Mouse (Mus musculus): ENCODE measurements at regions not wholly inside any gene's neighbourhood (a gene's known extent, or its start where the extent isn't known, plus 50 kb on each side); places are given as distances from the start of the nearest gene placed in this dataset.
"Not testable (repeated sequence)": the region's sequence is repeated elsewhere in the genome, so short reads cannot be mapped to it uniquely, and the experiment has no call there.

GRCm38 (mm10) chr8:116046859-116047258 lies 339.3 kb upstream of the Maf start:
- no peak for DNase-seq (ENCODE audit: low spot score in 2 of 2)

DNA sequence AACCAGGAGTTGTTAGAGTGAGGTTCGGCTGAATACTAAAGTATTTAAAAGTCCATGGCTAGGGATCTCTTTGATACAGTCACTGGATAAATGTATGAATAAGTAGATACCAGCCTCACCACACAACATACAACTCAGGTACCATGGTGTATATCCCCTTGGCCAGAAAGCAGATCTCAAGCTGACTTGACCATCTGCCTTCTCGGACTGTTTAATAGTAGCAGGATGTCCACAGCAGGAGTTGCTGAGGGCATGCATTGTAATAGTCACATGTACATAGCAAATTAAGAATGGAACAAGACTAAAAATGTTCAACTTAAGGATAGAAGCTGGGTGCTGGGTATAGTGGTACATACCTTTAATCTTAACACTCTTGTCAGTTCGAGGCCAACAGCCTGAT lies 337.9 kb upstream of the Maf start:
- DNase-seq (ENCODE audit: low spot score in 2 of 2), result no peak

- DNase-seq (ENCODE audit: low spot score in 2 of 2), result no peak
These were observed 335.8 kb upstream of the Maf start for GRCm38 (mm10) chr8:116043381-116043780.

- DNase-seq (ENCODE audit: low spot score in 2 of 2), result no peak
These were observed 323.4 kb upstream of the Maf start for GRCm38 (mm10) chr8:116030966-116031365.

DNA sequence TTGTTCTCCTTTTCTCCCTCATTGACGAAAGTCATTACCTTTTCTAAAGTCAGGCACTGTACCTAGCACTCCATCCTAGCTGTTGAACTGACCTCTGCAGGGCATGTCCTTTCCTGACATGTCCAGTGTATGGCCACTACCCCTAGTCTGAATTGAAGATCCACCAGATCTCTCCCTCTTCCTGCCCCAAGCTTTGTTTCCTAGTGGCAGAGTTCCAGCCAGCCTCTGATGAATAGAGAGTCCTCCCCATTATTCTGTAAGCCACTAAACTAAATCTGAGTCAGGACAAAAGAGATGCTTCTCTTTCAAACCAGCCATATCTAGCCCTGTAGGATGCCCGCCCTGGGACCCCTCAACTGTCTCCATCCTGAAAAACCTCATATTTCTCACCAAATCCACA lies 317.7 kb upstream of the Maf start:
- no peak for DNase-seq (ENCODE audit: low spot score in 2 of 2)

- no peak for DNase-seq (ENCODE audit: low spot score in 2 of 2)
These were observed 317.2 kb upstream of the Maf start for GRCm38 (mm10) chr8:116024811-116025210.

GRCm38 (mm10) chr8:116021691-116022090 lies 314.1 kb upstream of the Maf start:
- no peak for DNase-seq (ENCODE audit: low spot score in 2 of 2)

DNA sequence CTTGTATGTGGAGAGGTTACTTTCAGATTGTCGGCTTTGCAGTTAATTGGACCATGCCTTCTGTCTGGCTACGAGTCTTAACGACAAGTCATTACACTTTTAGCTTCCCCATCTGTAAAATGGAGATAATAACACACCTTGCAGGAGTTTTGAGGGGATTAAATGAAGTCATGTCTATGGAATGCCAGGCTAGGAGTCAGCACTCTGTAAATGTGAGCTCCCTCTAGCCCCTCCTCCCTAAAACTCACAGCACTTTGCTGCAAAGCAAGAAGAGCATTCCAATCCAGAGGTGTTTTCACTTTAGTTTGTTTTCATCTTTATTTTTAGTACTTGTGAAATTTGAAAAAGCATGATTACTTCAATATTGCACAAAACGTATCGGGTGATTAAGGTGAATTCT lies 287.7 kb upstream of the Maf start:
- DNase-seq (ENCODE audit: low spot score in 2 of 2), result no peak

DNA sequence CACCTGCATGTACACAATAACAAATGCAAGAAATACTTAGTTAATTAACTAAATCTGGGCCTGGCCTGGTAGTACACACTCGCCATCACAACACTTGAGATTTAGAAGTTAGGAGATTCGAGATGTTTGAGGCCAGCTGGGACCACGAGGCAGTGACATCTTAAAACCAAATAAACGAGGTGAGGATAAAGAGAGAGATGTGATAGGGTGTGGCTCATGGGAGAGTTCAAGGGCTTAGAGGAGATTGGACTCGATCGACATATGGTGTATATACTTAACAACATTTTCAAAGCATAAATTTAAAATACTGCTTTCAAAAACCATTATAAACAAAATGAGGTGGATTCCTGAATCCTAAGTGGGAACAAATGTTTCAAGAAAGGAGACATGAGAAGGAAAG lies 284.4 kb upstream of the Maf start:
- no peak for DNase-seq (ENCODE audit: low spot score in 2 of 2)

GRCm38 (mm10) chr8:115983397-115983796 lies 275.8 kb upstream of the Maf start:
- DNase-seq (ENCODE audit: low spot score in 2 of 2), result no peak

GRCm38 (mm10) chr8:115982326-115982725 lies 274.7 kb upstream of the Maf start:
- DNase-seq (ENCODE audit: low spot score in 2 of 2), result no peak

DNA sequence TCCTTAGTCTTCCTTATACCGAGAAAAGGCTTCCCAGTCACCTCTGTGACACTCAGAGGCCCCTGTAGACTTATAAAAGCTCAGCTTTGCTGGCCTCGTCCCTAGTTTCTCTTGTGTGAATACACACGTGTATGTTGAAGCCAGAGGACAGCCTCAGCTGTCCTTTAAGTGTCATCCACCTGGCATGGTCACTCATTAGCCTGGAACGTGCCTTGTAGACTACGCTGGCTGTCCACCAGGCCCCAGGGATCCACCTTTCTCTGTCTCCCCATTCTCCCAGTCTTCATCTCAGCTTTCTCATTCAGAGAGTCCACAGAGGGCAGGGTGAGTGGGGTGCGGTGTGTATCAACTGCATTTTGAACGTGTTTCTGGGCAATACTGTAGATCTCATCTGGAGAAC lies 273.8 kb upstream of the Maf start:
- no peak for DNase-seq (ENCODE audit: low spot score in 2 of 2)

- DNase-seq (ENCODE audit: low spot score in 2 of 2), result no peak
These were observed 273.0 kb upstream of the Maf start for GRCm38 (mm10) chr8:115980616-115981015.

- no peak for DNase-seq (ENCODE audit: low spot score in 2 of 2)
These were observed 269.6 kb upstream of the Maf start for GRCm38 (mm10) chr8:115977152-115977551.

DNA sequence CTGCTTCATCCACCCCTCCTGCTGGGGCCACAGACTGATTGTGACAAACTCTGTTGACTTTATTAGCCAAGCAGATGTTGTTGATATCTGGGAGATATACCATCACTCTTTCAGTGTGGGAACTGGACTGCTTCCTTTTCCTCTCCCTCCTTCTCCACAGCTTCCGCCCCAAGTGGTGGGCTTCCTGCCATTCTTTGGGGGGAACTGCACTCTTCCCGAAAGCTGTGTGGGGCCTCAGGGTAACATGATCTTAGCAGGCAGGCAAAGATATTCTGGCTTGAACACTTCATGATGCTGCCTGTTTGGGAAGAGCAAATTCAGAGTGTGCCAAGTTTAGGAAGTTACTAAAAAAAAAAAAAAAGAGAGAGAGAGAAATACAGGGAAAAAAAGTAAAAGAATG lies 267.1 kb upstream of the Maf start:
- no peak for DNase-seq (ENCODE audit: low spot score in 2 of 2)

DNA sequence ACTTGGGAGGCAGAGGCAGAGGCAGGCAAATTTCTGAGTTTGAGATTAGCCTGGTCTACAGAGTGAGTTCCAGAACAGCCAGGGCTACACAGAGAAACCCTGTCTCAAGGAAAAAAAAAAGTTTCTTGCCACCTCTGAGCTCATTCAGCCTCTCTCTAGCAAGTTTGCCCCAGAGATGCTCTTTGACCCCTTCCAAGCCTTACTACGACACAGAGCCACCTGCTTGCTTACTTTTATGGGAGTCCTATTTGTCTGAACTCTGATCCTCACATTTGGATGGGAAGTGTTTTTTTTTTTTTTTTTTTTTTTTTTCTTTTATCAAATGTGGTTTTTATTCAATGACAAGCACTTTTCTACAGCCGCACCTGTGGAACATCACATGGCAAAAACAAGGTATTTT lies 263.8 kb upstream of the Maf start:
- DNase-seq (ENCODE audit: low spot score in 2 of 2), result not testable (repeated sequence)

DNA sequence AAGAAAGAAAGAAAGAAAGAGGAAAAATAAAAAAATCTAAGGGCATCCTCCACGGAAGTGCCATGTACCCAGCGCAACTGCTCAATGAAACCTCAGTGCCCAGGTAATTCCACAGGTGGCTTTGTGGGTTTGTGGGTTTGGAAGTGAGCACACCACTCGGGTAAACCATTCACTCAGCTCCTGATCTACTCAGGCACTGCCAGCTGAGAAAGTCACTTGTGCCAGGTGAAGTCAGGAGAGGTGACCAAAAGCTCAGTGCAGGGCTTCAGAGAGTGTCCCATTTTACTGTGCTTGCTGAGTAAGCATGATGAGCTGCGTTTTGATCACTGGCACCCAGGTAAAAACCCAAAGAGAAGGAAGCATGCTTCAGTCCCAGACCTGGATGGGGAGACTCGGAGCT lies 260.5 kb upstream of the Maf start:
- DNase-seq (ENCODE audit: low spot score in 2 of 2), result no peak

- no peak for DNase-seq (ENCODE audit: low spot score in 2 of 2)
These were observed 258.4 kb upstream of the Maf start for GRCm38 (mm10) chr8:115965981-115966380.

DNA sequence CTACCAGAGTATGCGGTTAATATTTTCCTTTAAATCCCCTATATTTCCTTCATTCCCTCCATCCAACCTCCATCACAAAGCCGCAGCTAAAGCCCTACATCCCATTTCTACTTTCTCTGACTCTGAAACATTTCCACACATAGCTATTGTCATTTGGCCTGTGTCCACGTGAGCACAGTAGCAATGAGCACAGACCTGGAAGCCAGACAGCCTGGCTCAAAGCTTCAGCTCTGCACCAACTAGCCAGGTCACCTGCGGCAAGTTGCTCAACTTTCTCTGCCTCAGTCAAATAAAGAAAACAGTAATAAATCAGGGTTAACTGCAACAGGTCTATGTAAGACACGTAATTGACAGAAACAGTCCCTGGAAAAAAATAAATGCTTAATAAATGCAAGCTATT lies 247.8 kb upstream of the Maf start:
- DNase-seq (ENCODE audit: low spot score in 2 of 2), result no peak

- DNase-seq (ENCODE audit: low spot score in 2 of 2), result no peak
These were observed 246.3 kb upstream of the Maf start for GRCm38 (mm10) chr8:115953783-115954470.

DNA sequence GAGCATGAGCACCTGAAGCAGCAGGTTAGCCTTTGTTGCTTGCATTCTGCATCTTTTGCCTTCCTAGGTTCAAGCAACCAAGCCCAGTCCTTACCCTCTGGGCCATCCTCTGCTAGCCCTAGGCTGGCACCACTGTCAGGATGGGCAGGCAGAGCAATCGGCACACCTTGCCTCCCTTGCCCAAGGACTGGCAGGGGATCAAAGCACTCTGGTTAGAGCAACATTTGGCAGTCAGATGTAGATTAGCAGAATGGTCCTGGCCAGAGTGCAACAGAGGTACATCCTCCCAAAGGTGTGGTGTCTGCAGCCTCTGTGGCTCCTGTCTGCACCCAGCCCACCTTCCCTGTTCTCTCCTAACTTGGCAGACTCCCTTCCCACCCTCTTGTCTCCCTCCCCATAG lies 244.9 kb upstream of the Maf start:
- no peak for DNase-seq (ENCODE audit: low spot score in 2 of 2)

DNA sequence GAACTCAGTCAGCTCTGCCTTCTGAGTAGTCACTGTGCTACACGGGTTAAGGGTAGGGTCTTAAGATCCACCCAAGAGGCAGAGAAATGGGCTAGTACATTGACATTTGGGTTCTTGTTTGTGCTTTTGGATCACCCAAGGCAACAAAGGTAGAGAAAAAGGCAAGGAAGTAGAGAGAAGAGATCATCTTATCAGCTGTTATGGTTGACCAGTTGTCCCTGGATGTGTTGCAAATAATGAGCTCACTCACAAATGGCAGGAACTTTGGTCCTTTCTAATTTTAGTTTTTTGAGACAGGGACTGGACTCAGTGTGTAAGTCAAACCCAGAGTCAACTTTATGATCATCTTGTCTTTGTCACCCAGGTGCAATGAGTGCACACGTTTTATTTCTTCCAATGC lies 241.3 kb upstream of the Maf start:
- DNase-seq (ENCODE audit: low spot score in 2 of 2), result no peak

DNA sequence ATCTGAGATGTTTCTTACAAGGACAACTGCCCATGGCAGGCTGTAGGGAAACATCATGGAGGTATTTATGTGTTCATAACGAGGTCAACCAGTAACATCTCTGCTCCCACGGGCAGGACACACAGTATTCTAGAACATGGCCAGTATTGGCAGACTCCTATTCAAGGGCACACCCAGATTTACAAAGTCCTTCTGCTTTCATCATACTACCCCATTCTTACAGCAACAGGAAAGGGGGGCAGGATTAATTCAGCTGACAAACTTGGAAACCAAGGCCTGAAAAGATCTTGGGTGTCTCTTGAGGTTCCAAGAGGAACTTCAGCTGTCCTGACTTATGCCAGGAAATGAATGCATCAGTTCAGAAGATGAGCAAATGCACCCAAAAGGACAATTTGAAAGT lies 240.4 kb upstream of the Maf start:
- no peak for DNase-seq (ENCODE audit: low spot score in 2 of 2)

DNA sequence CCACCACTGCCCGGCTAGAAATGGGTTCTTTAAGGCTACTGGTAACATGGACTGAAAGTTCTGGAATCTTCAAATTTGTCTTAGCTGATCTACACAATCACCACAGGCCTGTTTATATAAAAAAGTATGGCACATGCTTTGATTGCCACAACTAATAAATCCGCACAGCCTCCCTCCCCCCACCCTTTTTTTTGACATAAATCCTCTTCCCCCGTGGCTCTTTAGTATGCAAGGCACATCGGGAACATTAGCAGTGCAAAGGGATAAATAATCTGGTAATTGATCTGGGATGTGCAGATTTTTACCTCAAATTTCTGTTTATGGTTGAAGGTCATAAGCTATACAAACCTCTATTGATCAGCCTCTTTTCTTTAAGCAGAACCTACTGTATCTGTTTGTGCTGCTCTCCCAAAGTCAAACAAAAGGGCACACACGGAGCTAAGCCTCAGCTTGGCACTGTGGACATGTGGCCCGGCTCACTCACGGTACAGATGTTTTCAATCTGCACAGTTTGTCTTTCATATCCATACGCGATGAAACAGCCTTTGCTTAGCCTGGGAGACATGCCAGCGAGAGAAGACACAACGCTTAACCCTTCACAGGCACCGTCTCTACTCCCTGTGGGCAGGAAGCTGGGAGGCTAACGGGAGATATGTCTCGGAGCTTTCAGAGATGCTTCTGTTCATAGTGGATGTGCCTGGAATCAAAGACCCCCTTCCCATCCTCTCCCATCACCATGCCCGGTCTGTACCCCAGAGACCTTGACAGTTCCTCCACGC lies 235.3 kb upstream of the Maf start:
- no peak for DNase-seq (ENCODE audit: low spot score in 2 of 2)
